Mouse (Mus musculus): Measurements from ENCODE around the gene Cdc42ep1. TPM values are rescaled to one million over a fixed set of nuclear protein-coding genes. Genes with fewer than 3 reads are reported as not detected.

Gene Cdc42ep1
- polyA plus RNA-seq, 1 experiment from 2014 or later: 9.0 TPM

GRCm38 (mm10) chr15:78897488-78897887, 55.1 kb downstream of the Cdc42ep1 start:
- DNase-seq (ENCODE audit: low spot score, missing footprints): no peak
- WGBS: 86% methylated on average over 4 of the region's 4 CpGs
- ATAC-seq (ENCODE audit: low FRiP score): no peak
- Histone ChIP-seq H3K36me3 (ENCODE audit: control insufficient read depth, insufficient read depth, low read length) (no peaks in the 10 kb centered on the region), H3K27me3 (ENCODE audit: control insufficient read depth, insufficient read depth, low read length) (peaks cover 9% of the 10 kb centered on the region), H3K27ac (ENCODE audit: low read depth, low read length) (no peak overlapping the region), H3K4me1 (ENCODE audit: control insufficient read depth, insufficient read depth, low read length) (peaks cover 17% of the 10 kb centered on the region), H3K4me3 (ENCODE audit: low read depth, low read length) (no peak overlapping the region), H3K4me2 (no peak overlapping the region), H3K9me3 (ENCODE audit: control insufficient read depth, low read length) (no peaks in the 10 kb centered on the region), H3K9ac (ENCODE audit: low read length) (no peak overlapping the region)

GRCm38 (mm10) chr15:78898507-78899001, 56.1 kb downstream of the Cdc42ep1 start:
- Histone ChIP-seq H3K27me3 (ENCODE audit: control insufficient read depth, insufficient read depth, low read length) (peaks cover 9% of the 10 kb centered on the region), H3K9ac (ENCODE audit: low read length) (no peak overlapping the region), H3K9me3 (ENCODE audit: control insufficient read depth, low read length) (no peaks in the 10 kb centered on the region), H3K4me1 (ENCODE audit: control insufficient read depth, insufficient read depth, low read length) (peaks cover 17% of the 10 kb centered on the region), H3K4me3 (ENCODE audit: low read depth, low read length) (no peak overlapping the region), H3K27ac (ENCODE audit: low read depth, low read length) (no peak overlapping the region), H3K36me3 (ENCODE audit: control insufficient read depth, insufficient read depth, low read length) (no peaks in the 10 kb centered on the region), H3K4me2 (no peak overlapping the region)
- no peak for ATAC-seq (ENCODE audit: low FRiP score)
- no peak for DNase-seq (ENCODE audit: low spot score, missing footprints)
- 56% methylated on average over 6 of the region's 6 CpGs for WGBS

DNA sequence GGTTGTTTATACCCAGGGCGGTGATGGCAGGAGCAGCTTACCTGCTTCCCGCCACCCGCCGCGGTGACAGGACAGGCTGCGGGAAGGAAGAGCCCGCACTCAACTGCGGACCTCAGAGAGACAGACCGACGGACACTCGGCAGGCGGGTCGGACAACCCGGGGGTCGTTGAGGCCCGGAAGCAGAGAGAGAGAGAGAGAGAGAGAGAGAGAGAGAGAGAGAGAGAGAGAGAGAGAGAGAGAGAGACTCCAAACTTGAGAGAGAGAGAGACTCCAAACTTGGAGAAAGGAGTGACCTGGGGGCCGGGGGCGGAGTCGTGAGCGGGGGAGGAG, 57.0 kb downstream of the Cdc42ep1 start, which contains the start of gene Gm49510:
Gene Gm49510, plus strand, starts transcription at position 259 of the 331 bp plus-strand sequence.
- DNase-seq (ENCODE audit: low spot score, missing footprints): peak; percentile 88
- peak within 1 kb of the TSS; percentile 76 for H3K4me2 ChIP-seq
- H3K4me1 ChIP-seq (ENCODE audit: control insufficient read depth, insufficient read depth, low read length): peaks cover 17% of the 10 kb centered on the region
- H3K4me3 ChIP-seq (ENCODE audit: low read depth, low read length): peak within 1 kb of the TSS; percentile 38
- H3K27me3 ChIP-seq (ENCODE audit: control insufficient read depth, insufficient read depth, low read length): peaks cover 9% of the 10 kb centered on the region
- peak within 1 kb of the TSS; percentile 50 for H3K9ac ChIP-seq (ENCODE audit: low read length)
- ATAC-seq (ENCODE audit: low FRiP score): no peak
- under 1% methylated on average over 20 of the region's 20 CpGs for WGBS
- no peaks in the 10 kb centered on the region for H3K9me3 ChIP-seq (ENCODE audit: control insufficient read depth, low read length)
- H3K36me3 ChIP-seq (ENCODE audit: control insufficient read depth, insufficient read depth, low read length): no peaks in the 10 kb centered on the region
- no peak within 1 kb of the TSS for H3K27ac ChIP-seq (ENCODE audit: low read depth, low read length)

- Histone ChIP-seq H3K4me3 (ENCODE audit: low read depth, low read length) (peak within 1 kb of the TSS; percentile 38), H3K9me3 (ENCODE audit: control insufficient read depth, low read length) (no peaks in the 10 kb centered on the region), H3K27ac (ENCODE audit: low read depth, low read length) (no peak within 1 kb of the TSS), H3K4me1 (ENCODE audit: control insufficient read depth, insufficient read depth, low read length) (peaks cover 17% of the 10 kb centered on the region), H3K27me3 (ENCODE audit: control insufficient read depth, insufficient read depth, low read length) (peaks cover 9% of the 10 kb centered on the region), H3K9ac (ENCODE audit: low read length) (peak within 1 kb of the TSS; percentile 50), H3K4me2 (peak within 1 kb of the TSS; percentile 76), H3K36me3 (ENCODE audit: control insufficient read depth, insufficient read depth, low read length) (no peaks in the 10 kb centered on the region)
- ATAC-seq (ENCODE audit: low FRiP score): peak; percentile 20; the same call in 1 of the 2 replicates
- peak; percentile 95 for DNase-seq (ENCODE audit: low spot score, missing footprints)
- WGBS: under 1% methylated on average over 47 of the region's 47 CpGs
These were observed 57.5 kb downstream of the Cdc42ep1 start, which contains the start of gene Sh3bp1 for GRCm38 (mm10) chr15:78899740-78900584. Gene Sh3bp1 (plus strand): TSS chr15:78899768.

Small RNA genes lying within 50 kb of the gene (microRNA-seq; reads per million reads assigned to microRNA genes)
- not detected for gene Mir6955

Other genes with a start within 250 kb of the Cdc42ep1 start
- 2.0 and 2.7 TPM in 2 replicates for gene Cyth4, start 245.6 kb upstream of the Cdc42ep1 start, polyA plus RNA-seq (2014; fragmentation: Nextera tagmentation; extraction: Ambion mirVana)
- gene Elfn2, start 123.9 kb upstream of the Cdc42ep1 start, polyA plus RNA-seq (2014; fragmentation: Nextera tagmentation; extraction: Ambion mirVana): 0.18 TPM in 2 replicates
- 57.2 and 61.8 TPM in 2 replicates for gene Mfng, start 69.1 kb upstream of the Cdc42ep1 start, polyA plus RNA-seq (2014; fragmentation: Nextera tagmentation; extraction: Ambion mirVana)
- gene Card10, start 39.6 kb upstream of the Cdc42ep1 start, polyA plus RNA-seq (2014; fragmentation: Nextera tagmentation; extraction: Ambion mirVana): 1.3 and 1.5 TPM in 2 replicates
- not detected in 2 replicates for gene Lgals2, start 12.9 kb downstream of the Cdc42ep1 start, polyA plus RNA-seq (2014; fragmentation: Nextera tagmentation; extraction: Ambion mirVana)
- 20.5 and 25.7 TPM in 2 replicates for gene Gga1, start 34.6 kb downstream of the Cdc42ep1 start, polyA plus RNA-seq (2014; fragmentation: Nextera tagmentation; extraction: Ambion mirVana)
- gene Gm49510, start 57.0 kb downstream of the Cdc42ep1 start, polyA plus RNA-seq (2014; fragmentation: Nextera tagmentation; extraction: Ambion mirVana): 0.11 TPM in 1 of 2 replicates, not detected in the other
- 9.1 and 10.3 TPM in 2 replicates for gene Sh3bp1, start 57.1 kb downstream of the Cdc42ep1 start, polyA plus RNA-seq (2014; fragmentation: Nextera tagmentation; extraction: Ambion mirVana)
- 32.6 and 33.8 TPM in 2 replicates for gene Pdxp, start 71.3 kb downstream of the Cdc42ep1 start, polyA plus RNA-seq (2014; fragmentation: Nextera tagmentation; extraction: Ambion mirVana)
- 360 and 382 TPM in 2 replicates for gene Lgals1, start 84.1 kb downstream of the Cdc42ep1 start, polyA plus RNA-seq (2014; fragmentation: Nextera tagmentation; extraction: Ambion mirVana)
- 58.3 and 62.7 TPM in 2 replicates for gene Nol12, start 92.3 kb downstream of the Cdc42ep1 start, polyA plus RNA-seq (2014; fragmentation: Nextera tagmentation; extraction: Ambion mirVana)
- gene Triobp, start 105.1 kb downstream of the Cdc42ep1 start, polyA plus RNA-seq (2014; fragmentation: Nextera tagmentation; extraction: Ambion mirVana): 33.2 and 34.8 TPM in 2 replicates
- gene H1f0, start 185.8 kb downstream of the Cdc42ep1 start, polyA plus RNA-seq (2014; fragmentation: Nextera tagmentation; extraction: Ambion mirVana): 355 and 376 TPM in 2 replicates
- not detected in 2 replicates for gene Galr3, start 199.3 kb downstream of the Cdc42ep1 start, polyA plus RNA-seq (2014; fragmentation: Nextera tagmentation; extraction: Ambion mirVana)
- 52.7 and 53.5 TPM in 2 replicates for gene Ankrd54, start 220.3 kb downstream of the Cdc42ep1 start, polyA plus RNA-seq (2014; fragmentation: Nextera tagmentation; extraction: Ambion mirVana)
- 242 and 251 TPM in 2 replicates for gene Eif3l, start 232.6 kb downstream of the Cdc42ep1 start, polyA plus RNA-seq (2014; fragmentation: Nextera tagmentation; extraction: Ambion mirVana)

Measured in midbrain, embryonic 11.5 days (tissue).